Mouse (Mus musculus): ENCODE results near the gene Mettl25.

- TF ChIP-seq CTCF (IDR thresholded peaks at IDR 0.05; ENCODE audit: borderline replicate concordance, insufficient read depth, low read length) (no peak), POLR2A (IDR thresholded peaks at IDR 0.05; ENCODE audit: low read depth, low read length) (no peak)
These were observed 81.1 kb downstream of the Mettl25 start for GRCm38 (mm10) chr10:105760046-105760445.
